Mouse (Mus musculus) cerebellum, adult 2 months (tissue): ENCODE results near the gene Map3k3. TPM values are rescaled to one million over a fixed set of nuclear protein-coding genes. Genes with fewer than 3 reads are reported as not detected.

Experiments
- DNase-seq, 2 experiments: peaks; one replicate each; pipeline ENCODE4 v3.0.0; 2021
- H3K27ac ChIP-seq: fragments of 200-500 bp; 2 replicates; pipeline ENCODE4 v1.5.1; 2012; ENCODE audit warnings: low read length, control low read depth, inconsistent platforms; ENCODE audit not compliant: insufficient read depth
- H3K27me3 ChIP-seq: fragments of 200-500 bp; 2 replicates; pipeline ENCODE4 v1.6.1; 2012; ENCODE audit warnings: inconsistent platforms, mild to moderate bottlenecking, low read length, moderate library complexity; ENCODE audit not compliant: control insufficient read depth, insufficient read depth
- H3K4me1 ChIP-seq: fragments of 200-500 bp; 2 replicates; pipeline ENCODE4 v1.6.1; 2011; ENCODE audit warnings: low read length; ENCODE audit not compliant: control insufficient read depth, insufficient read depth
- H3K4me3 ChIP-seq: fragments of 200-500 bp; replicated peaks from 2 replicates; pipeline ENCODE3; 2011; ENCODE audit warnings: mild to moderate bottlenecking, low read depth, low read length, control low read depth; ENCODE audit not compliant: insufficient read depth
- CTCF ChIP-seq: fragments of 200-500 bp; IDR thresholded peaks from 2 replicates; pipeline ENCODE4 v1.5.1; 2011; ENCODE audit warnings: low read depth, mild to moderate bottlenecking, control low read depth, low read length, moderate library complexity, borderline replicate concordance; ENCODE audit not compliant: insufficient read depth
- POLR2A ChIP-seq: fragments of 200-500 bp; IDR thresholded peaks from 2 replicates; pipeline ENCODE4 v1.6.1; 2011; ENCODE audit warnings: low read length, control low read depth, borderline replicate concordance; ENCODE audit not compliant: insufficient read depth
- WGBS: fragments of 180-500 bp; shearing (Covaris S2); methylation state at CpG from one replicate; pipeline ENCODE4 v1.1.7; 2018; 5-methylcytosine and 5-hydroxymethylcytosine counted together
- polyA plus RNA-seq: library from polyadenylated mRNA; depleted of rRNA; stranded (reverse); fragments of >200 nt; gene quantifications from 2 replicates; pipeline ENCODE4 v1.2.3, GENCODE M21; 2012; rRNA removed

Map3k3 gene
- 33.8 and 34.0 TPM in 2 replicates for polyA plus RNA-seq

GRCm38 (mm10) chr11:106083708-106084701 is at the start of gene Map3k3:
Gene Map3k3, plus strand, starts transcription at chr11:106084613.
- TF ChIP-seq POLR2A (peak; percentile 81), CTCF (peak; percentile 42; the same call in 1 of the 2 replicates)
- 1% methylated on average over 69 of the region's 69 CpGs for WGBS
- Histone ChIP-seq H3K4me3 (peak within 1 kb of the TSS; percentile 83), H3K27ac (peak within 1 kb of the TSS; percentile 78), H3K27me3 (no peaks in the 10 kb centered on the region), H3K4me1 (no peaks in the 10 kb centered on the region; the same call in 1 of the 2 replicates)
- DNase-seq = peak; percentile 99 to 100

GRCm38 (mm10) chr11:106034986-106035385 is 49.4 kb upstream of the Map3k3 start:
- no peak for DNase-seq
- 89% methylated on average over 9 of the region's 9 CpGs for WGBS
- Histone ChIP-seq H3K4me1 (peaks cover 5% of the 10 kb centered on the region), H3K27me3 (no peaks in the 10 kb centered on the region), H3K4me3 (no peak overlapping the region), H3K27ac (no peak overlapping the region)
- no peak for TF ChIP-seq CTCF
- TF ChIP-seq POLR2A = no peak

GRCm38 (mm10) chr11:106036548-106037417 is 47.6 kb upstream of the Map3k3 start, which contains the start of gene Dcaf7:
Gene Dcaf7, plus strand, starts transcription at chr11:106036872.
- Histone ChIP-seq H3K4me1 (peaks cover 10% of the 10 kb centered on the region), H3K4me3 (peak within 1 kb of the TSS; percentile 74), H3K27ac (peak within 1 kb of the TSS; percentile 49), H3K27me3 (no peaks in the 10 kb centered on the region)
- WGBS = under 1% methylated on average over 66 of the region's 66 CpGs
- peak; percentile 98 to 100 for DNase-seq
- peak; percentile 57 for TF ChIP-seq POLR2A
- TF ChIP-seq CTCF = no peak

- no peak for TF ChIP-seq CTCF
- 0 out of 2 replicates have a peak, but pooled peaks have one; percentile 14 for TF ChIP-seq POLR2A
- under 1% methylated on average over 13 of the region's 13 CpGs for WGBS
- DNase-seq = peak in 1 of 2 experiments; percentile 58
- H3K4me1 ChIP-seq = peaks cover 10% of the 10 kb centered on the region
- peak overlapping the region; percentile 2; the same call in 1 of the 2 replicates for H3K27ac ChIP-seq
- H3K4me3 ChIP-seq = peak overlapping the region; percentile 69
- H3K27me3 ChIP-seq = no peaks in the 10 kb centered on the region
These were observed 47.0 kb upstream of the Map3k3 start for GRCm38 (mm10) chr11:106037418-106037751.

GRCm38 (mm10) chr11:106044349-106044748 is 40.1 kb upstream of the Map3k3 start:
- Histone ChIP-seq H3K4me1 (peaks cover 20% of the 10 kb centered on the region), H3K4me3 (no peak overlapping the region), H3K27ac (no peak overlapping the region), H3K27me3 (no peaks in the 10 kb centered on the region)
- no peak for DNase-seq
- TF ChIP-seq CTCF (no peak), POLR2A (no peak)

- TF ChIP-seq CTCF = no peak
- no peak for TF ChIP-seq POLR2A
- WGBS = 94% methylated on average over 1 of the region's 1 CpGs
- Histone ChIP-seq H3K4me1 (peaks cover 19% of the 10 kb centered on the region), H3K27ac (no peak overlapping the region), H3K4me3 (no peak overlapping the region), H3K27me3 (no peaks in the 10 kb centered on the region)
- no peak for DNase-seq
These were observed 39.2 kb upstream of the Map3k3 start for GRCm38 (mm10) chr11:106045256-106045655.

DNA sequence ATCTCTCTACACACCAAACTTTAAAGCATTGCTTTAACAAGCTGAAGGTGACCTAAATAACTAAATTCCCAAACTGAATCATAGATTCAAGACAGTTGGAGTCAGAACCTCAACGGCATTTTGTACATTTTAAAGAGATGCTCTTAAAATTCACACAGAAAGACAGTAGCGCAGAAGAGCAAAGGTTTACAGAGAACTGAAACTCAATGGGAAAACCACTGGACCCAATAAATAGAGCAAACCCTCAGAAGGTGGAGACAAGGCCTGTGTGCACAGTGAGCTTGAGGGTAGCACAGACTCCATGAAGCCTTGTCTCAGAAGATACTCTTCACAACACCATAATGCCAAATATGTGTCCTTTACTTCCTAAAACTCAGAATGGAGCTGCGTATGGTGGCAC is 38.6 kb upstream of the Map3k3 start:
- TF ChIP-seq POLR2A = no peak
- TF ChIP-seq CTCF = no peak
- 92% methylated on average over 3 of the region's 3 CpGs for WGBS
- Histone ChIP-seq H3K27ac (no peak overlapping the region), H3K4me1 (peaks cover 14% of the 10 kb centered on the region), H3K27me3 (no peaks in the 10 kb centered on the region), H3K4me3 (no peak overlapping the region)
- DNase-seq = no peak
